Mouse (Mus musculus) testis, postnatal 10 days (tissue): ENCODE data around the gene Olfr544.

ENCODE experiments used
- DNase-seq: peaks from one replicate; pipeline ENCODE4 v3.0.0; 2021; ENCODE audit warnings: low spot score

Olfr544 gene

GRCm38 (mm10) chr7:102477377-102477776 lies 10.7 kb downstream of the Olfr544 start:
- no peak for DNase-seq

- no peak for DNase-seq
Observed at GRCm38 (mm10) chr7:102476601-102477000, 11.5 kb downstream of the Olfr544 start.

- no peak for DNase-seq
Observed at GRCm38 (mm10) chr7:102472675-102473074, 15.4 kb downstream of the Olfr544 start.

- no peak for DNase-seq
Observed at GRCm38 (mm10) chr7:102467566-102467965, 20.5 kb downstream of the Olfr544 start.

- no peak for DNase-seq
Observed at GRCm38 (mm10) chr7:102458618-102459380, 29.3 kb downstream of the Olfr544 start.

- DNase-seq: no peak
Observed at GRCm38 (mm10) chr7:102446438-102446837, 41.7 kb downstream of the Olfr544 start.

- DNase-seq: no peak
Observed at GRCm38 (mm10) chr7:102444301-102444700, 43.8 kb downstream of the Olfr544 start.

- DNase-seq: no peak
Observed at GRCm38 (mm10) chr7:102442432-102442831, 45.7 kb downstream of the Olfr544 start.

- peak; percentile 94 for DNase-seq
Observed at GRCm38 (mm10) chr7:102441657-102442391, 46.3 kb downstream of the Olfr544 start, which contains the start of gene Rrm1. TSS of gene Rrm1 (plus strand) at chr7:102441695.

- no peak for DNase-seq
Observed at GRCm38 (mm10) chr7:102440822-102441656, 47.1 kb downstream of the Olfr544 start.

- no peak for DNase-seq
Observed at GRCm38 (mm10) chr7:102434344-102434743, 53.8 kb downstream of the Olfr544 start.
